Mouse (Mus musculus) heart, embryonic 10.5 days (tissue): ENCODE data around the gene Foxa3. TPM values are rescaled to one million over a fixed set of nuclear protein-coding genes. Genes with fewer than 3 reads are reported as not detected.
A peak's percentile ranks its signal among the peaks of the same experiment; 100 is the strongest.

Source experiments
- DNase-seq: peaks from one replicate; pipeline ENCODE4 v3.0.0-alpha.2; 2017; ENCODE audit warnings: low spot score
- H3K27ac ChIP-seq: fragments of 300-500 bp; sonication (generic); 2 replicates; pipeline ENCODE4 v1.5.1; 2016; ENCODE audit warnings: mild to moderate bottlenecking
- H3K27me3 ChIP-seq: fragments of 300-500 bp; sonication (generic); 2 replicates; pipeline ENCODE4 v1.6.1; 2016; ENCODE audit warnings: mild to moderate bottlenecking; ENCODE audit not compliant: poor library complexity, insufficient read depth, severe bottlenecking
- H3K36me3 ChIP-seq: fragments of 300-500 bp; sonication (generic); 2 replicates; pipeline ENCODE4 v1.6.1; 2016; ENCODE audit warnings: mild to moderate bottlenecking, moderate library complexity
- H3K4me1 ChIP-seq: fragments of 300-500 bp; sonication (generic); 2 replicates; pipeline ENCODE4 v1.6.1; 2016; ENCODE audit warnings: mild to moderate bottlenecking
- H3K4me3 ChIP-seq: fragments of 300-500 bp; sonication (generic); 2 replicates; pipeline ENCODE4 v1.5.1; 2016; ENCODE audit warnings: mild to moderate bottlenecking, moderate library complexity
- H3K9me3 ChIP-seq: fragments of 300-500 bp; sonication (generic); 2 replicates; pipeline ENCODE4 v1.6.1; 2016; ENCODE audit warnings: mild to moderate bottlenecking, moderate library complexity
- WGBS: fragments of 180-500 bp; shearing (Covaris S2); methylation state at CpG from one replicate; pipeline ENCODE4 v1.1.7; 2016; 5-methylcytosine and 5-hydroxymethylcytosine counted together
- polyA plus RNA-seq: library from polyadenylated mRNA; unstranded; fragments of >200 nt; fragmentation: Nextera tagmentation; extraction: Ambion mirVana; gene quantifications from 2 replicates; pipeline ENCODE4 v1.2.1, GENCODE M21; 2016

The Foxa3 gene
- polyA plus RNA-seq, 1 experiment from 2014 or later = 8.6 TPM

- Histone ChIP-seq H3K4me3 (no peak overlapping the region), H3K27ac (no peak overlapping the region), H3K9me3 (no peaks in the 10 kb centered on the region), H3K4me1 (peaks cover 23% of the 10 kb centered on the region), H3K36me3 (0 out of 2 replicates have a peak, but pooled peaks cover under 1% of the 10 kb centered on the region), H3K27me3 (peaks cover 47% of the 10 kb centered on the region)
- DNase-seq = no peak
- 58% methylated on average over 6 of the region's 6 CpGs for WGBS
These were observed 34.6 kb downstream of the Foxa3 start for GRCm38 (mm10) chr7:18988780-18989179.

DNA sequence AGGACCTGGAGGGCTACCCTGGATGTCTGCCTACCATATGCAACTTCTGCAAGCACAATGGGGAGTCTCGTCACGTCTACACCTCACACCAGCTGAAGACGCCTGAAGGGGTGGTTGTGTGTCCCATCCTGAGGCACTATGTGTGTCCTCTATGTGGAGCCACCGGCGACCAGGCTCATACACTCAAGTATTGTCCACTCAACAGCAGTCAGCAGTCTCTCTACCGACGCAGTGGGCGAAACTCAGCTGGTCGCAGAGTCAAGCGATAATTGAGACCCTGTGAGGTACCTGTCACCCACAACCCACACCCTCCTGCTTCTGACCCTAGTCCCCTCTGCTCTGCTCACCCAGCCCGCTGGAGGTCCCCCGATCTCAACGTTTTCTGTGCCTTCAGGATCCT, 35.6 kb downstream of the Foxa3 start:
- H3K27ac ChIP-seq = no peak overlapping the region
- H3K9me3 ChIP-seq = no peaks in the 10 kb centered on the region
- 61% methylated on average over 13 of the region's 13 CpGs for WGBS
- peaks cover 23% of the 10 kb centered on the region for H3K4me1 ChIP-seq
- no peak for DNase-seq
- no peak overlapping the region for H3K4me3 ChIP-seq
- no peaks in the 10 kb centered on the region for H3K36me3 ChIP-seq
- H3K27me3 ChIP-seq = peaks cover 37% of the 10 kb centered on the region

DNA sequence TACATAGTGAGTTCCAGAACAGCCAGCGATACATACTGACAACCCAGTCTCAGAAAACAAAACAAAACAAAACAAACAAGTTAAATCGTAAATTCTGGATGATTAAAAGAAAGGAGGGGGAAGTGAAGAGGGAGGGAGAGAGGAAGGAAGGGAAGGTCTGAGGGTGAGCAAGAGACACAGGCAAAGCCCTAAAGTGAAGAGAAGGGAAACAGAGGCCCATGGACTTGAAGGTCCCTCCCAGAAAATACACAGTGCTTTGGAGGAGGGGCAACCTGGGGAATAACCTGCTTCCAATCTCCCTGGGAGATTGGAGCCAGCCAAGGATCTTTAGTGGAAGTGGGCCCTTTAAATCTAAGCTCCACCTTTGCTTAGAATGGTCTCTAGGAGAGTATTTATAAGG, 36.2 kb downstream of the Foxa3 start, which contains the start of gene Nanos2:
TSS of gene Nanos2 (plus strand) at position 301 of the 400 bp plus-strand sequence.
- WGBS = 69% methylated on average over 2 of the region's 2 CpGs
- H3K9me3 ChIP-seq = no peaks in the 10 kb centered on the region
- H3K27ac ChIP-seq = no peak within 1 kb of the TSS
- no peak for DNase-seq
- no peak within 1 kb of the TSS for H3K4me3 ChIP-seq
- H3K27me3 ChIP-seq = peaks cover 30% of the 10 kb centered on the region
- H3K36me3 ChIP-seq = no peaks in the 10 kb centered on the region
- H3K4me1 ChIP-seq = peaks cover 19% of the 10 kb centered on the region

DNA sequence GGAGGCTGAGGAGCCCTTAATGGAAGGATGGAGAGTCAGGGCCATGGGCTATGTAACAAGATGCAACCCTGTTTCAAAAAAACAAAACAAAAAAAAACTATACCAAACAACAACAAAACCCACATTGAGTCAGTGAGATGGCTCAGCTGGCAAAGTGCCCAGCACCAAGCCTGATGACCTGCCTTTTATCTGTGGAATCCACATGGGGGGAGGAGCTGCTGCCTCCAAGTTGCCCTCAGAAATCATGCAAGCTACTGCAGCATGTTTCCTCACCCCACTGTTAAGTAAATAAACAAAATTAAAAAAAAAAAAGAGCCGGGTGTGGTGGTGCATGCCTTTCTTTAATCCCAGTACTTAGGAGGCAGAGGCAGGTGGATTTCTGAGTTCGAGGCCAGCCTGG, 36.8 kb downstream of the Foxa3 start:
- 63% methylated on average over 2 of the region's 2 CpGs for whole genome bisulfite sequencing
- Histone ChIP-seq H3K4me3 (no peak overlapping the region), H3K27me3 (peaks cover 24% of the 10 kb centered on the region; the same call in 1 of the 2 replicates), H3K4me1 (peaks cover 13% of the 10 kb centered on the region), H3K36me3 (no peaks in the 10 kb centered on the region), H3K9me3 (no peaks in the 10 kb centered on the region), H3K27ac (no peak overlapping the region)
- no peak for DNase-seq

- DNase-seq = no peak
- Histone ChIP-seq H3K27ac (no peak overlapping the region), H3K27me3 (no peaks in the 10 kb centered on the region), H3K36me3 (no peaks in the 10 kb centered on the region), H3K4me3 (no peak overlapping the region), H3K4me1 (no peaks in the 10 kb centered on the region), H3K9me3 (no peaks in the 10 kb centered on the region)
- 91% methylated on average over 9 of the region's 9 CpGs for WGBS
These were observed 45.0 kb downstream of the Foxa3 start for GRCm38 (mm10) chr7:18978381-18978780.

- Histone ChIP-seq H3K36me3 (no peaks in the 10 kb centered on the region), H3K4me3 (no peak overlapping the region), H3K9me3 (no peaks in the 10 kb centered on the region), H3K4me1 (no peaks in the 10 kb centered on the region), H3K27me3 (peaks cover 15% of the 10 kb centered on the region), H3K27ac (no peak overlapping the region)
- WGBS = 84% methylated on average over 3 of the region's 3 CpGs
- DNase-seq = no peak
These were observed 52.4 kb downstream of the Foxa3 start for GRCm38 (mm10) chr7:18970956-18971355.

DNA sequence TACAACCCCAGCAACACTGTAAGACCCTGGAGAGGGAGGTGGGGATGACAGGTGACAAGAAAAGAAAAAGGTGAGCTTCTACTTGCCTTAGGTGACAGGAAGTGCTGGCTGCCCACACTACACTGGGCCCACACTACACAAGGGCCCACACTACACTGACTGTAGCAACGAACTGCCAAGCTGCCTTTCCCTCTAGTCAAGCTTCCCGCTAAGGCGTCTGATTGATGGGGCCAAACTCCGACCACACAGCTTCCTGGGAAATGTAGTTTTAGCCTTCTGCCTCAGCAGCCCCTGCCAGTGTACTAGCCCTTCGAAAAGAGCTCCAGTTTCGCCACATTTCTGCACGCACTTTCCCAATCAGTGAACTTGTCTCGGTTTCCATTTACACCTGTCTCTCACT, 55.7 kb downstream of the Foxa3 start:
- H3K36me3 ChIP-seq = no peaks in the 10 kb centered on the region
- H3K4me3 ChIP-seq = no peak overlapping the region
- H3K27ac ChIP-seq = no peak overlapping the region
- DNase-seq = no peak
- no peaks in the 10 kb centered on the region for H3K9me3 ChIP-seq
- WGBS = 9% methylated on average over 8 of the region's 8 CpGs
- H3K27me3 ChIP-seq = peaks cover 49% of the 10 kb centered on the region
- peaks cover 10% of the 10 kb centered on the region for H3K4me1 ChIP-seq

- peaks cover 15% of the 10 kb centered on the region for H3K4me1 ChIP-seq
- peaks cover 72% of the 10 kb centered on the region for H3K27me3 ChIP-seq
- no peak for DNase-seq
- H3K4me3 ChIP-seq = no peak overlapping the region
- H3K27ac ChIP-seq = no peak overlapping the region
- no peaks in the 10 kb centered on the region for H3K36me3 ChIP-seq
- 76% methylated on average over 5 of the region's 5 CpGs for WGBS
- no peaks in the 10 kb centered on the region for H3K9me3 ChIP-seq
These were observed 58.0 kb downstream of the Foxa3 start for GRCm38 (mm10) chr7:18965312-18965711.

DNA sequence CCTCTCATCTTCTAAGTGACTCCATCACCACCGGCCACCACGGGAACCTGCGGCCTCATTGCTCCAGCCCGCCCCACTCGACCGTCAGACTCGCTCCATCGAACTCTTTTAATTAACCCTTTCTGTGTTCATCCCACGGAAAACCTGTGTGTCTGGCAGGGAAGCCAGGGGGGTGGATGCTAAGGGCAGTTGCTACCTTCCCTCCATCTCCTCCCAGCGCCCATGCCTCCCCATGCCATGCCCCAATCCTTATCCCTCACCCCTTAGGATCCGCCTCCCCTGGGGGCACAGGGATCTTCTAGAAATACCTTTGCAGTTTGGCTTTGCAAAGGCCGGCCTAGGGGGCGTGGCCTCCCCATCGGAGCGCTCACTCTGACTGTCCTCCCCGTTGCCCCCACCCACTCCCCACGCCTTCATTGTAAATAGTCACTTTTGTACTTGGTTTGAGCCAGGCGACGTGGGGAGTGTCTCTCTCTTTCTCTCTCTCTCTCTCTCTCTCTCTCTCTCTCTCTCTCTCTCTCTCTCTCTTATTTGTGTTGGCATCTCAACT, 60.0 kb downstream of the Foxa3 start:
- WGBS = under 1% methylated on average over 19 of the region's 19 CpGs
- H3K4me1 ChIP-seq = peaks cover 21% of the 10 kb centered on the region
- DNase-seq = no peak
- H3K27me3 ChIP-seq = peaks cover 79% of the 10 kb centered on the region
- H3K27ac ChIP-seq = no peak overlapping the region
- H3K9me3 ChIP-seq = no peaks in the 10 kb centered on the region
- H3K36me3 ChIP-seq = no peaks in the 10 kb centered on the region
- H3K4me3 ChIP-seq = peak overlapping the region; percentile 46

Other genes with a start within 250 kb of the Foxa3 start
- not detected in 2 replicates for gene Psg19, start 225.0 kb downstream of the Foxa3 start, polyA plus RNA-seq
- gene Psg17, start 201.9 kb downstream of the Foxa3 start, polyA plus RNA-seq = not detected in 2 replicates
- gene Mill2, start 183.6 kb downstream of the Foxa3 start, polyA plus RNA-seq = 0.04 and 0.21 TPM in 2 replicates
- gene Pglyrp1, start 152.2 kb downstream of the Foxa3 start, polyA plus RNA-seq = 0.26 and 0.43 TPM in 2 replicates
- 26.9 and 29.4 TPM in 2 replicates for gene Ccdc61, start 113.1 kb downstream of the Foxa3 start, polyA plus RNA-seq
- gene Nova2, start 97.7 kb downstream of the Foxa3 start, polyA plus RNA-seq = 0.53 and 0.57 TPM in 2 replicates
- not detected in 2 replicates for gene Nanos2, start 36.1 kb downstream of the Foxa3 start, polyA plus RNA-seq
- gene Mypop, start 32.3 kb downstream of the Foxa3 start, polyA plus RNA-seq = 2.1 and 3.3 TPM in 2 replicates
- gene Irf2bp1, start 19.5 kb downstream of the Foxa3 start, polyA plus RNA-seq = 14.9 and 27.0 TPM in 2 replicates
- 34.0 and 44.5 TPM in 2 replicates for gene Sympk, start 839 bp upstream of the Foxa3 start, polyA plus RNA-seq
- gene Rsph6a, start 31.2 kb upstream of the Foxa3 start, polyA plus RNA-seq = not detected in 2 replicates
- 14.8 and 18.0 TPM in 2 replicates for gene Dmwd, start 52.7 kb upstream of the Foxa3 start, polyA plus RNA-seq
- gene Dmpk, start 60.3 kb upstream of the Foxa3 start, polyA plus RNA-seq = 16.9 and 17.7 TPM in 2 replicates
- 5.7 and 6.1 TPM in 2 replicates for gene Six5, start 71.1 kb upstream of the Foxa3 start, polyA plus RNA-seq
- 1.7 and 2.1 TPM in 2 replicates for gene Gm4969, start 94.8 kb upstream of the Foxa3 start, polyA plus RNA-seq
- gene Fbxo46, start 96.3 kb upstream of the Foxa3 start, polyA plus RNA-seq = 12.2 and 13.1 TPM in 2 replicates
- 10.8 and 12.1 TPM in 2 replicates for gene Qpctl, start 125.8 kb upstream of the Foxa3 start, polyA plus RNA-seq
- 132 and 142 TPM in 2 replicates for gene Snrpd2, start 126.2 kb upstream of the Foxa3 start, polyA plus RNA-seq
- 9.7 and 12.8 TPM in 2 replicates for gene Gipr, start 142.6 kb upstream of the Foxa3 start, polyA plus RNA-seq
- 12.2 and 14.2 TPM in 2 replicates for gene Eml2, start 152.9 kb upstream of the Foxa3 start, polyA plus RNA-seq
- 1.0 and 1.8 TPM in 2 replicates for gene Gpr4, start 189.0 kb upstream of the Foxa3 start, polyA plus RNA-seq
- gene Opa3, start 204.8 kb upstream of the Foxa3 start, polyA plus RNA-seq = 46.8 and 47.9 TPM in 2 replicates
- 99.0 and 112 TPM in 2 replicates for gene Vasp, start 248.3 kb upstream of the Foxa3 start, polyA plus RNA-seq